Mouse (Mus musculus) forebrain, embryonic 14.5 days (tissue): ENCODE data around the gene Lrrc15. TPM values are rescaled to one million over a fixed set of nuclear protein-coding genes. Genes with fewer than 3 reads are reported as not detected.

Experiments
- ATAC-seq: fragments of 200-750 bp; cut with Nextera tagmentation; 2 replicates; pipeline ENCODE4 v1.8.0; 2017; ENCODE audit warnings: mild to moderate bottlenecking, moderate library complexity
- DNase-seq: peaks from one replicate; pipeline ENCODE4 v3.0.0-alpha.2; 2015; ENCODE audit warnings: low spot score
- H3K27ac ChIP-seq: fragments of 300-500 bp; sonication (generic); 2 replicates; pipeline ENCODE4 v1.5.1; 2014; ENCODE audit warnings: low read depth, mild to moderate bottlenecking, control low read depth, low read length, moderate library complexity
- H3K27me3 ChIP-seq: fragments of 300-500 bp; sonication (generic); replicated peaks from 2 replicates; pipeline ENCODE4 v1.6.1; 2014; ENCODE audit warnings: low read length, control low read depth, mixed read lengths; ENCODE audit not compliant: control insufficient read depth, insufficient read depth
- H3K36me3 ChIP-seq: fragments of 300-500 bp; sonication (generic); 2 replicates; pipeline ENCODE4 v1.6.1; 2014; ENCODE audit warnings: low read length, control low read depth; ENCODE audit not compliant: control insufficient read depth, insufficient read depth
- H3K4me1 ChIP-seq: fragments of 300-500 bp; sonication (generic); 2 replicates; pipeline ENCODE4 v1.6.1; 2014; ENCODE audit warnings: antibody characterized with exemption, low read length, control low read depth; ENCODE audit not compliant: control insufficient read depth, insufficient read depth
- H3K4me2 ChIP-seq: fragments of 300-500 bp; sonication (generic); 2 replicates; pipeline ENCODE4 v1.6.1; 2014; ENCODE audit warnings: mild to moderate bottlenecking, control low read depth, low read length
- H3K4me3 ChIP-seq: fragments of 300-500 bp; sonication (generic); 2 replicates; pipeline ENCODE4 v1.5.1; 2014; ENCODE audit warnings: low read depth, low read length, control low read depth
- H3K9ac ChIP-seq: fragments of 300-500 bp; sonication (generic); 2 replicates; pipeline ENCODE4 v1.6.1; 2014; ENCODE audit warnings: mild to moderate bottlenecking, low read length, control low read depth, moderate library complexity
- H3K9me3 ChIP-seq: fragments of 300-500 bp; sonication (generic); replicated peaks from 2 replicates; pipeline ENCODE4 v1.6.1; 2016; ENCODE audit warnings: low read length, control low read depth, mixed read lengths; ENCODE audit not compliant: control insufficient read depth
- WGBS: fragments of 180-500 bp; shearing (Covaris S2); extraction: QIAGEN DNeasy Blood & Tissue Kit; methylation state at CpG from one replicate; pipeline ENCODE4 v1.1.7; 2014; 5-methylcytosine and 5-hydroxymethylcytosine counted together
- polyA plus RNA-seq: library from polyadenylated mRNA; unstranded; fragments of >200 nt; fragmentation: Nextera tagmentation; extraction: Ambion mirVana; gene quantifications from 2 replicates; pipeline ENCODE4 v1.2.1, GENCODE M21; 2014

Lrrc15 gene
- polyA plus RNA-seq, 1 experiment from 2014 or later = 0.10 TPM

DNA sequence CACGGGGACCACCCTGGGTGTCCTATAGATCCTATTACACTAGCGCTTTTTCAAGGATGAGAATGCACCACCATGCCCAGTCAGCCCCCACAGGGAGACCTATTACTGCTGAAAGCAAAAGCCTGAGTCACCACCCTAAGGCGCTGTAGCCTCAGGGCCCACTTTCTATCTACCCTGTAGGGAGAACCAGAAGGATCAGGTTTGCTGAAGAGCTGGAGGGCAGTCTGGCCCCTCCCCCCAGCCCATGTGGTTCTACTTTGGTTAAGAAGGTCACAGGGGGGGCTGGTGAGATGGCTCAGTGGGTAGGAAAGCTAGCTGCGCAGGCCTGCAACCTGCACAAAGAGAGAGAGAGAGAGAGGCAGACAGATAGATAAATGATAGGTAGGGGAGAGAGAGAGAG is 2.6 kb upstream of the Lrrc15 start:
- no peaks in the 10 kb centered on the region for H3K36me3 ChIP-seq
- no peak overlapping the region for H3K27ac ChIP-seq
- 62% methylated on average over 4 of the region's 4 CpGs for WGBS
- H3K9ac ChIP-seq = no peak overlapping the region
- 0 out of 2 replicates have a peak, but pooled peaks cover 4% of the 10 kb centered on the region for H3K4me1 ChIP-seq
- no peak for ATAC-seq
- no peak overlapping the region for H3K4me3 ChIP-seq
- no peaks in the 10 kb centered on the region for H3K9me3 ChIP-seq
- no peak for DNase-seq
- H3K4me2 ChIP-seq = no peak overlapping the region
- peaks cover 16% of the 10 kb centered on the region for H3K27me3 ChIP-seq

DNA sequence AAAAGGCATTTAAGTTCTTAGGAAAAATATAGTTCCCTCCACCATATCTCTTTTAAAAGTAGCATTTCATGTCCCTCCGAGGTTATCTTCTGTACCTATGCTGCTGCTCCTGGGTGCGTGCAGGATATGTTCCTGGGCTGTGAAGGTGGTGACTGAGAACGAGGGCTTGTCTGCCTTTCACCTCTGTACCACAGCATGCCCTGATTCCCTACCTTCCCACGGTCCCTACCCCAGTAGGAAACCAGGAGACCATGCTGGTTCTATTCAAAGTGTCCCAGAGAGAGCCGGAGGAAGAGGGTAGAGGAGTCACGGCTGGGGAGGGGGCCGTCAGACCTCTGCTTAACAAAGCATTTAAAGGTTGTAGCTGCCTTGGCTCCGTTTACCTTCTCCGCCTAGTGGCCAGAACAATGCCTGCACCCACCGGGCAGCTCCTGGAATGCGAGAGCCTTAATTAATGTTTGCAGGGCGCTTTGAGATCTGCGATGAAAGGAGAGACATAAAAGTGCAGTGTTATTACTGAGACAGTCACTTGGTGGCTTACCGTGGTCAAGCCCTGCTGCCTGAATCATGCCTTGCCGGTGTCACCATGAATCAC is 784 bp upstream of the Lrrc15 start:
- Histone ChIP-seq H3K9ac (peak overlapping the region; percentile 38; the same call in 1 of the 2 replicates), H3K27me3 (peaks cover 16% of the 10 kb centered on the region), H3K4me2 (peak overlapping the region; percentile 40), H3K27ac (no peak overlapping the region), H3K4me3 (peak overlapping the region; percentile 10; the same call in 1 of the 2 replicates), H3K9me3 (no peaks in the 10 kb centered on the region), H3K4me1 (0 out of 2 replicates have a peak, but pooled peaks cover 4% of the 10 kb centered on the region), H3K36me3 (no peaks in the 10 kb centered on the region)
- under 1% methylated on average over 15 of the region's 15 CpGs for WGBS
- DNase-seq = peak; percentile 74
- peak; percentile 62 for ATAC-seq

DNA sequence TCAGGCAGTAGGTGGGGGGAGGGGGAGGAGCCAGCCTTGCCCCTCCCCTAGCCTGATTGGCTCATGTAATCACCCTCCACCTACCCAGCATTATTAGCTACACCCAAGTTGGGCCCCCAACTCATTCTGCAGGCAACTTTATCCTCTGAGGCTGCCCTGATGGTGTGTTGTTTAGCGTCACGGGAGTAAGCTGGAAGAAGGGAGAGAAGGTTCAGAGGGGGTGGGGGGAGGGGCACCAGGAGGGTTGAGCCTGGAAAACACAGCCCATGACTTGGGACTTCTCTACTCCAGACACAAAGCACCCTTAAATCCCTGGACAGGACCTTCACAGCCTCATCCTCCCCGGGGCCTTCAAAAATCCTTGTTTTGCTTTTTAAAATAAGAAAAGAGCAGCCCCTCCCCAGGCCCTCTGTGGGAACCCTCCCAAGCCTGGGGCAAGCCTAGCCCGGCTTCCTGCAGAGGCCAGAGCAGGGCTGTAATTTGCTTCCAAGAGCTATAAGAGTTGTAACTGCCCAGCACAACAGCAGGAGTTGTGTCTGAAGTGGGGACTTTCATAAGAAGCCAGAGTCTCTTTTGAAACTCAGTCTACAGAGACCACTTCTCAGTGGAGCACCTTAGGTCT is 2.3 kb downstream of the Lrrc15 start:
- DNase-seq (no peak), ATAC-seq (no peak)
- Histone ChIP-seq H3K4me2 (no peak overlapping the region), H3K4me1 (0 out of 2 replicates have a peak, but pooled peaks cover 4% of the 10 kb centered on the region), H3K27ac (no peak overlapping the region), H3K4me3 (no peak overlapping the region), H3K36me3 (no peaks in the 10 kb centered on the region), H3K9ac (no peak overlapping the region), H3K9me3 (no peaks in the 10 kb centered on the region), H3K27me3 (peaks cover 16% of the 10 kb centered on the region)
- 15% methylated on average over 4 of the region's 4 CpGs for WGBS

DNA sequence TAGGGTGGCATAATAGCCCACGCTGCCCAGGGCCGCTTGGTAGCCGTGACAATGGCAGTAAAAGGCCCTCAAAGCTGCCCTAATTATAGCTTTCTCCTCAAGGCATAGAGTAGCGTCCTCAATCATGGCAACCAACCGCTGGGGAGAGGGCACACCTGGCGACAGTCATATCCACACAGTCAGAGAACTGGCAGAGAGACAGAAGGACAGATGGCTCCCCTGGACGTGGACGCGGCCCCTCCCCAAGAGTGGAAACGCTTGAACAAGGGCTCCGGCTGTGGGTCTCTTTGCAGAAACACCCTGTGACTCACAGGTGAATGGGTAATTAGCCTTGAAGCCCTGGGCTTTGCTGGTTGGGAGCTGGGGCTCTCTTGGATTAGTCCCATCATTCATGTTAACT is 4.7 kb downstream of the Lrrc15 start:
- Histone ChIP-seq H3K27me3 (peaks cover 12% of the 10 kb centered on the region; the same call in 1 of the 2 replicates), H3K9me3 (no peaks in the 10 kb centered on the region), H3K27ac (no peak overlapping the region), H3K9ac (no peak overlapping the region), H3K4me1 (no peaks in the 10 kb centered on the region), H3K4me3 (no peak overlapping the region), H3K4me2 (no peak overlapping the region), H3K36me3 (no peaks in the 10 kb centered on the region)
- DNase-seq (no peak), ATAC-seq (no peak)
- WGBS = 68% methylated on average over 11 of the region's 11 CpGs

DNA sequence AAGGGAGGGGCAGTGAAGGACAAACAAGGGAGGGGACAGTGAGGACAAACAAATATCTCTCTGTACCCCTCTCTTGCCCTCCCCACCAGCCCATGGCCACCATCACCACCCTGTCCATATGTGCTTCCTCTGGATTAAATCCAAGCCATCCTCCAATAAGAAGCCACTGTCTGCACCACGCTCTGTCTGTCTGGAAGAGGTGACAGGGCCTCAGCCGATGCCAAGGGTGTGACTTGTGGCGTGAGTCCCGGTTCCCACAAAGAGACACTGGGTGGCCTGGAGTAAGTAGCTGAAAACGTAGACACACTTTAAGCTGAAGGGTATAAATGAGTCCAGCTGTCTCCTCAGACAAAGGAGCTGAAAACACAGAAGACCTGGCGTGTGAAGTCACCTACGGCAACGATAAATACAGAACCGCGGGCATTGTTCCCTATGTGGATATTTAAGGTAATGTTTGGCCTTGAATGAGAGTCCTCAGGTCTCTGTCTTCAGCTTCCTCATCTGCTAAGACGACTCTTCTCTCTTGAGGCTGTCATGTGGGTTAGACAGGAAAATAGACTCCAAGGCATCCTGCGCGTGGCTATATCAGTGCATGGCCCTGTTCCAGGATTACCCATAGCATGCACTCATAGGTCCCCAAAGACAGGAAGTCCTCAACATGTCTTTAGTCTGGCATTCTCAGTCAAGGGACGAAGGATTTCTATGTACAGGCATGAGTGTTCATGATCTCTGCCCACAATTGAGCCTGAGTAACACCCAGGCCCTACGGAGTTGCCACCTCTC is 7.3 kb downstream of the Lrrc15 start:
- no peaks in the 10 kb centered on the region for H3K36me3 ChIP-seq
- no peaks in the 10 kb centered on the region for H3K9me3 ChIP-seq
- peaks cover 12% of the 10 kb centered on the region for H3K4me1 ChIP-seq
- no peak overlapping the region for H3K4me2 ChIP-seq
- no peak overlapping the region for H3K9ac ChIP-seq
- H3K4me3 ChIP-seq = no peak overlapping the region
- no peak overlapping the region for H3K27ac ChIP-seq
- no peaks in the 10 kb centered on the region for H3K27me3 ChIP-seq
- 72% methylated on average over 15 of the region's 15 CpGs for whole genome bisulfite sequencing
- DNase-seq = no peak
- no peak for ATAC-seq

DNA sequence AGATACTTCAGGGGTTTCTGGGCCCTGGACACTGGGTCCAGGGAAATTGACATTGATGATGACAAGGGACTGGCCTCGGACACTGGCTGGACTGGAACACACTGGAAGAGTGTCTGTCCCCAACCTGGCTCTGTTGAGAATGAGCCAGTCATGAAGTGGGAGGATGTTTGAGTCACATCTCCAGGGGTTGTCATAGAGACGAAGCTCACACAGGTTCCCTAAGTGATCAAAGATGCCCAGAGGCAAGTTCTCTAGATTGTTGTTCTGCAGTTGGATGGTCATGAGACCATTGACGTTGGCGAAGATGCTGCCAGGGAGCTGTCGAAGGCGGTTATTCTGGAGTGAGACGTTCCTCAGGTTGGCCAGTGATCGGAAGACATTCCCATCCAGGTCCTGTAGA is 10.0 kb downstream of the Lrrc15 start:
- Histone ChIP-seq H3K9ac (no peak overlapping the region), H3K9me3 (no peaks in the 10 kb centered on the region), H3K4me1 (peaks cover 12% of the 10 kb centered on the region), H3K27me3 (no peaks in the 10 kb centered on the region), H3K27ac (no peak overlapping the region), H3K4me3 (no peak overlapping the region), H3K36me3 (no peaks in the 10 kb centered on the region), H3K4me2 (no peak overlapping the region)
- no peak for DNase-seq
- 94% methylated on average over 8 of the region's 8 CpGs for WGBS
- ATAC-seq = no peak

DNA sequence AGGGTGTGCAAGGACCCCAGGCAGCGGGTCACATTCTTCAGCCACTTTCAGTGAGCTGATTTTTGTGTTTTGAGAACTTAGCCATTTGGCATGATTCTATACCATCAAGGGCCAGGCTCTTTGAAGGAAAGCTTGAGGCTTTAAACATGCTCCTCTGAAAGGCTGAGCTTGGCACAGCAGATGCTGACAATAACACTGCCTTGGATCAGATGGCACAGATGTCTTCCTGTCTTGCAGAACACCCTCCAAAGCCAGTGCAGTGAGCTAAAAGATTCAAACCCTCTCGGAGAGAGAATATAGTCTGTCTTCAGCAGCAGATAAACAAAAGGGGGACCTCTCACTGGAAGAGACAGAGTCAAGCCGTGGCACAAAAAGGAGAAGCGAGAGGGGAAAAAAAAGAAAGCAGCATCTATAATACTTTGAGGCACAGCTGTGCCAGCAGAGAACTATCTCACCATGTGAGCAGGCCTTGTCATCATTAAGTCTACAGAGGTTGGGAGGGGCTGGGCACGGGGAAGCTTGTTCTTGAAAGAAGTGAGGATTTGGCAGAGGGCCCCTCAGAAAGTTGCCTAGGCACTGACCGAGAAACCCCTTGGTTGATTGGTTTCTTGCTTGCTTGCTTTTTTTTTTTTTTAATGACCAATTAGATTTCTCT is 11.0 kb downstream of the Lrrc15 start:
- ATAC-seq (peak; percentile 44), DNase-seq (peak; percentile 52)
- no peak overlapping the region for H3K4me2 ChIP-seq
- H3K4me3 ChIP-seq = no peak overlapping the region
- H3K36me3 ChIP-seq = no peaks in the 10 kb centered on the region
- no peak overlapping the region for H3K9ac ChIP-seq
- peaks cover 12% of the 10 kb centered on the region for H3K4me1 ChIP-seq
- no peaks in the 10 kb centered on the region for H3K27me3 ChIP-seq
- H3K27ac ChIP-seq = no peak overlapping the region; the same call in 1 of the 2 replicates
- 31% methylated on average over 6 of the region's 6 CpGs for WGBS
- H3K9me3 ChIP-seq = no peaks in the 10 kb centered on the region

DNA sequence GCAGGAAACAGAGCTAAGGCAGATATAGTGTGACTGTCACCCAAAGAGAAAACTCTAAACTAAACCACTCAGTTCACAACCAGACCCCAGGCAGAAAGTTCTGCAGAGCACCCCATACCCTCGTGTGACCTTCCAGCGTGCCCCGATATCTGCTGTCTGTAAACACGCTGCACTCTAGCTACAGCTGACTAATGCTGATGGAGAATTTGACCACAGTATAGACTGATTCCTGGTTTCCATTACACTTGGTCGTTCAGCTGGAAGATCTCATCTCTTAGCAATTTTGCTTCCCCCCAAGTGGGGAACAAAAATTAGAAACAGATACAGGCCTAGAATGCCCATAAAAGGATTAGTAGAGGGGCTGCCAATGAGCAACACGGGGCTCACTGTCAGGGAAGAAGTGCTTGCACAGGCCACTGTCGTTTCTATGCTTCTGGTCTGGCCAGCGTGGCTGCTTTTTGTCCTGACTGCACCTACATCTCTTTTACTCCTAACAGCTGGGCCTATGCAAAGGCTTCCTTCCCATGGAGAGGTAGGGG is 11.8 kb downstream of the Lrrc15 start:
- H3K9me3 ChIP-seq = no peaks in the 10 kb centered on the region
- WGBS = 68% methylated on average over 8 of the region's 8 CpGs
- H3K9ac ChIP-seq = no peak overlapping the region
- no peak overlapping the region for H3K27ac ChIP-seq
- no peak overlapping the region for H3K4me3 ChIP-seq
- H3K4me2 ChIP-seq = no peak overlapping the region
- H3K27me3 ChIP-seq = no peaks in the 10 kb centered on the region
- DNase-seq (no peak), ATAC-seq (no peak)
- H3K4me1 ChIP-seq = peaks cover 12% of the 10 kb centered on the region
- H3K36me3 ChIP-seq = no peaks in the 10 kb centered on the region
